Comparison of ENCODE assay signal across 13 mouse cellular contexts in the genomic region with DNA sequence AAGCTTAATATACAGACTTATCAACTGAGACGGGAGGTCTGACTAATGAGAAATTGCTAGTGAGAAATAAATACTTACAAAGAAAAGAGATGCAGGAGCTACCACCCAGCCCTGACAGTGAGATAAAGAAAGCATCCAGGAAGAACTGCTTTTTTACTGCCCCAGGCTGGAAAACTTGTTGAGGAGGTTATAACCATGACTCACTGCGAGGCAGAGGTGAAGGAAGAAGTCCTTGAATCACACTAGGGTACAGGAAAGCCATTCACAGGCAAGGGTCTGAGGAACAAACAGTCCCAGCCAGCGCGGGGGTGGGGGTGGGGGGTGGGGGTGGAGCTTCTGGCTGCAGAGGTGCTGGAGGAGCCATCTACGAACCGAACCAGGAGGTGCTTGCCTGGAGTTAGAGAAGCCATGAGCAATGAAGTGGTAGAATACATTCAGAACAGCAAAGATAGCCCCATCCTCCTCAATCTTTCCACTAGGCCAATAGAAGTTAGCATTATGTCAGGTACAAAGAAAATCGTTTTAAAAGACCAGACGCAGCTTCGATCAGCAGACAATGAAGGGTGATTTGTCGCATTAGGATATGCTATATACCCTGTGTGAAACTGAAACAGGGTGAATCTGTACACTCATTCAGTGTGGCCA. TPM values are rescaled to one million over a fixed set of nuclear protein-coding genes. Genes with fewer than 3 reads are reported as not detected.
DNase-seq lines count a peak whose midpoint lies in the region; ATAC-seq lines count a peak whose summit lies in the region.
"Had no signal": no experiment of that assay in that cellular context is flagged by ENCODE, and none has a peak within 500 bp of the region (broad histone marks: within the 10 kb centered on the region; RNA-seq: fewer than 3 reads in every experiment).

No protein-coding gene starts in this region.

- no peak overlapping the region for H3K27ac ChIP-seq in kidney, embryonic 15.5 days
- H3K27ac ChIP-seq in intestine, embryonic 15.5 days, result no peak overlapping the region
- H3K27ac ChIP-seq: midbrain, embryonic 12.5 days had no signal

- no peak overlapping the region for H3K9ac ChIP-seq in kidney, embryonic 15.5 days
- no peak overlapping the region for H3K9ac ChIP-seq in intestine, embryonic 15.5 days
- H3K9ac ChIP-seq: midbrain, embryonic 12.5 days had no signal

- no peaks in the 10 kb centered on the region for H3K36me3 ChIP-seq in kidney, embryonic 15.5 days
- no peaks in the 10 kb centered on the region for H3K36me3 ChIP-seq in intestine, embryonic 15.5 days
- H3K36me3 ChIP-seq: midbrain, embryonic 12.5 days had no signal

- H3K4me2 ChIP-seq in kidney, embryonic 15.5 days, result peak overlapping the region; percentile 27; the same call in 1 of the 2 replicates
- H3K4me2 ChIP-seq in intestine, embryonic 15.5 days (replicated peaks), result peak overlapping the region; percentile 36
- H3K4me2 ChIP-seq: midbrain, embryonic 12.5 days had no signal

- no peak for ATAC-seq in kidney, embryonic 15.5 days (replicated peaks; ENCODE audit: low FRiP score)
- peak; percentile 88 for ATAC-seq in intestine, embryonic 15.5 days
- no peak for ATAC-seq in monocyte, adult 5-6 weeks (replicated peaks; ENCODE audit: insufficient number of reproducible peaks, low FRiP score, low TSS enrichment, poor library complexity, severe bottlenecking)

- DNase-seq in adrenal gland, postnatal 14 days, result peak; percentile 19
- DNase-seq in adrenal gland, postnatal 10 days, result no peak
- no peak for DNase-seq in kidney, adult 11 months
- DNase-seq in ES-CJ7 (ENCODE audit: low read depth, low spot score), result peak; percentile 75
- DNase-seq in right cerebral cortex, postnatal 36 days (ENCODE audit: low spot score in 2 of 2), result no peak
- DNase-seq: B cell, adult 2 months; cerebellum, adult 8-10 months; gastrocnemius, postnatal 36 days; kidney, postnatal 4 days had no signal

- no peaks in the 10 kb centered on the region for H3K27me3 ChIP-seq in kidney, embryonic 15.5 days
- no peaks in the 10 kb centered on the region for H3K27me3 ChIP-seq in intestine, embryonic 15.5 days (replicated peaks)
- H3K27me3 ChIP-seq: midbrain, embryonic 12.5 days had no signal

- 30% methylated on average over 10 of the region's 10 CpGs for WGBS in kidney, embryonic 15.5 days
- 28% methylated on average over 10 of the region's 10 CpGs for WGBS in intestine, embryonic 15.5 days

- no peak overlapping the region for H3K4me3 ChIP-seq in kidney, embryonic 15.5 days (replicated peaks)
- H3K4me3 ChIP-seq in intestine, embryonic 15.5 days (replicated peaks), result no peak overlapping the region
- H3K4me3 ChIP-seq: midbrain, embryonic 12.5 days had no signal

- H3K4me1 ChIP-seq in kidney, embryonic 15.5 days, result no peaks in the 10 kb centered on the region
- H3K4me1 ChIP-seq in intestine, embryonic 15.5 days (replicated peaks), result no peaks in the 10 kb centered on the region
- H3K4me1 ChIP-seq: midbrain, embryonic 12.5 days had no signal

- H3K9me3 ChIP-seq in kidney, embryonic 15.5 days (replicated peaks), result no peaks in the 10 kb centered on the region
- no peaks in the 10 kb centered on the region for H3K9me3 ChIP-seq in intestine, embryonic 15.5 days
- H3K9me3 ChIP-seq: midbrain, embryonic 12.5 days had no signal

RNA-seq across cellular contexts. Expression of a gene that starts 30.2 kb away (rescaled TPM):
- 28.8 and 33.3 TPM in 2 replicates for total RNA-seq in adrenal gland, postnatal 14 days (2021)
- total RNA-seq in adrenal gland, postnatal 10 days (2021), result 10 to 100 TPM; 25.2 to 30.3 TPM
- polyA plus RNA-seq in kidney, embryonic 15.5 days (2015; fragmentation: Nextera tagmentation; extraction: Ambion mirVana), result 65.4 and 65.9 TPM in 2 replicates
- 33.8 and 36.0 TPM in 2 replicates for polyA plus RNA-seq in intestine, embryonic 15.5 days (2015; fragmentation: Nextera tagmentation; extraction: Ambion mirVana)
- 30.7 to 54.8 TPM (median 39.8 TPM) in 3 replicates for total RNA-seq in monocyte, adult 5-6 weeks (2017)

Comparison
In these comparisons a context has a peak if more than half of its experiments do, and no peak if none do; other contexts are left out.
1. DNase-seq: peak in adrenal gland, postnatal 14 days (single experiment) and ES-CJ7 (single experiment); none in adrenal gland, postnatal 10 days (single experiment), kidney, adult 11 months (single experiment) and right cerebral cortex, postnatal 36 days (0 of 2).